Mouse (Mus musculus) liver, embryonic 11.5 days (tissue): ENCODE results near the gene Fam76a. TPM values are rescaled to one million over a fixed set of nuclear protein-coding genes. Genes with fewer than 3 reads are reported as not detected.

ENCODE experiments used
- ATAC-seq: fragments of 200-750 bp; cut with Nextera tagmentation; replicated peaks from 2 replicates; pipeline ENCODE4 v1.8.0; 2017; ENCODE audit warnings: moderate number of reproducible peaks, mild to moderate bottlenecking, moderate TSS enrichment, moderate library complexity; ENCODE audit not compliant: low FRiP score
- DNase-seq: peaks from one replicate; pipeline ENCODE4 v3.0.0-alpha.2; 2017; ENCODE audit warnings: low spot score
- H3K27ac ChIP-seq: fragments of 300-500 bp; sonication (generic); 2 replicates; pipeline ENCODE4 v1.5.1; 2014; ENCODE audit warnings: mild to moderate bottlenecking, low read depth, low read length, control low read depth
- H3K27me3 ChIP-seq: fragments of 300-500 bp; sonication (generic); replicated peaks from 2 replicates; pipeline ENCODE4 v1.6.1; 2014; ENCODE audit warnings: low read length, mixed read lengths; ENCODE audit not compliant: control insufficient read depth, insufficient read depth
- H3K36me3 ChIP-seq: fragments of 300-500 bp; sonication (generic); 2 replicates; pipeline ENCODE4 v1.6.1; 2014; ENCODE audit warnings: mild to moderate bottlenecking, low read length, moderate library complexity, mixed read lengths; ENCODE audit not compliant: control insufficient read depth, insufficient read depth
- H3K4me1 ChIP-seq: fragments of 300-500 bp; sonication (generic); replicated peaks from 2 replicates; pipeline ENCODE4 v1.6.1; 2014; ENCODE audit warnings: low read length, mixed read lengths; ENCODE audit not compliant: control insufficient read depth, insufficient read depth
- H3K4me2 ChIP-seq: fragments of 300-500 bp; sonication (generic); 2 replicates; pipeline ENCODE4 v1.6.1; 2014; ENCODE audit warnings: mild to moderate bottlenecking, control low read depth, moderate library complexity
- H3K4me3 ChIP-seq: fragments of 300-500 bp; sonication (generic); 2 replicates; pipeline ENCODE4 v1.5.1; 2014; ENCODE audit warnings: low read depth, low read length, control low read depth
- H3K9ac ChIP-seq: fragments of 300-500 bp; sonication (generic); 2 replicates; pipeline ENCODE4 v1.6.1; 2014; ENCODE audit warnings: low read depth, low read length, control low read depth
- H3K9me3 ChIP-seq: fragments of 300-500 bp; sonication (generic); 2 replicates; pipeline ENCODE4 v1.6.1; 2016; ENCODE audit warnings: low read length, inconsistent platforms, mixed read lengths; ENCODE audit not compliant: control insufficient read depth
- WGBS: fragments of 180-500 bp; shearing (Covaris S2); extraction: QIAGEN DNeasy Blood & Tissue Kit; methylation state at CpG from one replicate; pipeline ENCODE4 v1.1.7; 2014; 5-methylcytosine and 5-hydroxymethylcytosine counted together
- polyA plus RNA-seq: library from polyadenylated mRNA; unstranded; fragments of >200 nt; fragmentation: Nextera tagmentation; extraction: Ambion mirVana; gene quantifications from 2 replicates; pipeline ENCODE4 v1.2.1, GENCODE M21; 2014

Gene Fam76a
- polyA plus RNA-seq, 1 experiment from 2014 or later: 27.8 TPM

- 18% methylated on average over 27 of the region's 27 CpGs for WGBS
- H3K36me3 ChIP-seq: no peaks in the 10 kb centered on the region
- peak overlapping the region; percentile 41 for H3K9ac ChIP-seq
- H3K9me3 ChIP-seq: no peaks in the 10 kb centered on the region
- peak overlapping the region; percentile 67 for H3K4me2 ChIP-seq
- no peaks in the 10 kb centered on the region for H3K27me3 ChIP-seq
- H3K27ac ChIP-seq: peak overlapping the region; percentile 70
- H3K4me1 ChIP-seq: peaks cover 28% of the 10 kb centered on the region
- DNase-seq (peak; percentile 57), ATAC-seq (peak; percentile 29; the same call in 1 of the 2 replicates)
- peak overlapping the region; percentile 15; the same call in 1 of the 2 replicates for H3K4me3 ChIP-seq
These were observed 24.0 kb upstream of the Fam76a start for GRCm38 (mm10) chr4:132946047-132947001.

GRCm38 (mm10) chr4:132945261-132946046 is 23.1 kb upstream of the Fam76a start:
- peak overlapping the region; percentile 15; the same call in 1 of the 2 replicates for H3K4me3 ChIP-seq
- H3K27me3 ChIP-seq: no peaks in the 10 kb centered on the region; the same call in 1 of the 2 replicates
- no peaks in the 10 kb centered on the region for H3K9me3 ChIP-seq
- H3K9ac ChIP-seq: peak overlapping the region; percentile 41
- peak overlapping the region; percentile 67 for H3K4me2 ChIP-seq
- 3% methylated on average over 15 of the region's 15 CpGs for WGBS
- DNase-seq (peak; percentile 82), ATAC-seq (peak; percentile 80)
- no peaks in the 10 kb centered on the region for H3K36me3 ChIP-seq
- peaks cover 28% of the 10 kb centered on the region for H3K4me1 ChIP-seq
- H3K27ac ChIP-seq: peak overlapping the region; percentile 70

- H3K9me3 ChIP-seq: no peaks in the 10 kb centered on the region
- H3K4me2 ChIP-seq: no peak overlapping the region
- H3K4me3 ChIP-seq: no peak overlapping the region
- H3K9ac ChIP-seq: no peak overlapping the region
- no peaks in the 10 kb centered on the region for H3K36me3 ChIP-seq
- DNase-seq (no peak), ATAC-seq (no peak)
- no peaks in the 10 kb centered on the region; the same call in 1 of the 2 replicates for H3K27me3 ChIP-seq
- H3K4me1 ChIP-seq: peaks cover 24% of the 10 kb centered on the region
- WGBS: 69% methylated on average over 4 of the region's 4 CpGs
- H3K27ac ChIP-seq: no peak overlapping the region
These were observed 22.4 kb upstream of the Fam76a start for GRCm38 (mm10) chr4:132944776-132945175.

GRCm38 (mm10) chr4:132944106-132944505 is 21.7 kb upstream of the Fam76a start:
- no peaks in the 10 kb centered on the region for H3K36me3 ChIP-seq
- ATAC-seq (no peak), DNase-seq (no peak)
- peaks cover 24% of the 10 kb centered on the region for H3K4me1 ChIP-seq
- 43% methylated on average over 12 of the region's 12 CpGs for WGBS
- no peak overlapping the region for H3K9ac ChIP-seq
- H3K4me2 ChIP-seq: no peak overlapping the region
- no peaks in the 10 kb centered on the region; the same call in 1 of the 2 replicates for H3K27me3 ChIP-seq
- H3K9me3 ChIP-seq: no peaks in the 10 kb centered on the region
- H3K4me3 ChIP-seq: no peak overlapping the region
- no peak overlapping the region for H3K27ac ChIP-seq

GRCm38 (mm10) chr4:132943088-132943487 is 20.7 kb upstream of the Fam76a start:
- no peak for DNase-seq
- no peaks in the 10 kb centered on the region for H3K36me3 ChIP-seq
- no peaks in the 10 kb centered on the region for H3K9me3 ChIP-seq
- no peaks in the 10 kb centered on the region; the same call in 1 of the 2 replicates for H3K27me3 ChIP-seq
- H3K4me3 ChIP-seq: no peak overlapping the region
- ATAC-seq: no peak
- no peak overlapping the region for H3K27ac ChIP-seq
- peaks cover 24% of the 10 kb centered on the region for H3K4me1 ChIP-seq
- no peak overlapping the region for H3K9ac ChIP-seq
- no peak overlapping the region for H3K4me2 ChIP-seq
- 72% methylated on average over 8 of the region's 8 CpGs for WGBS

- H3K36me3 ChIP-seq: no peaks in the 10 kb centered on the region
These were observed 18.8 kb upstream of the Fam76a start for GRCm38 (mm10) chr4:132941012-132941729.

GRCm38 (mm10) chr4:132939421-132940127 is 17.2 kb upstream of the Fam76a start:
- Histone ChIP-seq H3K4me2 (peak overlapping the region; percentile 38), H3K9me3 (no peaks in the 10 kb centered on the region), H3K4me3 (no peak overlapping the region), H3K36me3 (no peaks in the 10 kb centered on the region), H3K27me3 (no peaks in the 10 kb centered on the region; the same call in 1 of the 2 replicates), H3K9ac (no peak overlapping the region), H3K4me1 (peaks cover 8% of the 10 kb centered on the region), H3K27ac (no peak overlapping the region)
- WGBS: 22% methylated on average over 22 of the region's 22 CpGs
- peak; percentile 70 for DNase-seq
- no peak; the same call in 1 of the 2 replicates for ATAC-seq

More at GRCm38 (mm10) chr4:132941012-132941729, 18.8 kb upstream of the Fam76a start:
- DNase-seq (no peak), ATAC-seq (no peak)
- Histone ChIP-seq H3K4me1 (peaks cover 16% of the 10 kb centered on the region), H3K9me3 (no peaks in the 10 kb centered on the region), H3K27me3 (no peaks in the 10 kb centered on the region; the same call in 1 of the 2 replicates), H3K4me2 (no peak overlapping the region), H3K27ac (no peak overlapping the region), H3K9ac (no peak overlapping the region), H3K4me3 (no peak overlapping the region)
- WGBS: 50% methylated on average over 23 of the region's 23 CpGs
